Mouse (Mus musculus) forebrain, embryonic 11.5 days (tissue): ENCODE measurements around the gene Cyp2c23. TPM values are rescaled to one million over a fixed set of nuclear protein-coding genes. Genes with fewer than 3 reads are reported as not detected.

Experiments
- ATAC-seq: fragments of 200-750 bp; cut with Nextera tagmentation; replicated peaks from 2 replicates; pipeline ENCODE4 v1.8.0; 2017; ENCODE audit warnings: moderate TSS enrichment; ENCODE audit not compliant: low FRiP score
- DNase-seq: peaks from one replicate; pipeline ENCODE4 v3.0.0-alpha.2; 2017; ENCODE audit warnings: low spot score
- H3K27ac ChIP-seq: fragments of 300-500 bp; sonication (generic); 2 replicates; pipeline ENCODE4 v1.5.1; 2014; ENCODE audit warnings: low read depth, low read length
- H3K27me3 ChIP-seq: fragments of 300-500 bp; sonication (generic); 2 replicates; pipeline ENCODE4 v1.6.1; 2014; ENCODE audit warnings: mild to moderate bottlenecking, low read length, mixed read lengths; ENCODE audit not compliant: control insufficient read depth, insufficient read depth
- H3K36me3 ChIP-seq: fragments of 300-500 bp; sonication (generic); 2 replicates; pipeline ENCODE4 v1.6.1; 2014; ENCODE audit warnings: mild to moderate bottlenecking, low read length, moderate library complexity, mixed read lengths; ENCODE audit not compliant: control insufficient read depth, insufficient read depth
- H3K4me1 ChIP-seq: fragments of 300-500 bp; sonication (generic); replicated peaks from 2 replicates; pipeline ENCODE4 v1.6.1; 2014; ENCODE audit warnings: low read length, mixed read lengths; ENCODE audit not compliant: control insufficient read depth, insufficient read depth
- H3K4me2 ChIP-seq: fragments of 300-500 bp; sonication (generic); 2 replicates; pipeline ENCODE4 v1.6.1; 2014; ENCODE audit warnings: low read depth, mild to moderate bottlenecking, low read length, moderate library complexity, mixed read lengths; ENCODE audit not compliant: severe bottlenecking
- H3K4me3 ChIP-seq: fragments of 300-500 bp; sonication (generic); 2 replicates; pipeline ENCODE4 v1.5.1; 2014; ENCODE audit warnings: low read depth, low read length
- H3K9ac ChIP-seq: fragments of 300-500 bp; sonication (generic); 2 replicates; pipeline ENCODE4 v1.6.1; 2014; ENCODE audit warnings: low read length
- H3K9me3 ChIP-seq: fragments of 300-500 bp; sonication (generic); 2 replicates; pipeline ENCODE4 v1.6.1; 2016; ENCODE audit warnings: low read length, mixed read lengths; ENCODE audit not compliant: control insufficient read depth
- WGBS: fragments of 180-500 bp; shearing (Covaris S2); extraction: QIAGEN DNeasy Blood & Tissue Kit; methylation state at CpG from one replicate; pipeline ENCODE4 v1.1.7; 2014; 5-methylcytosine and 5-hydroxymethylcytosine counted together
- polyA plus RNA-seq: library from polyadenylated mRNA; unstranded; fragments of >200 nt; fragmentation: Nextera tagmentation; extraction: Ambion mirVana; gene quantifications from 2 replicates; pipeline ENCODE4 v1.2.1, GENCODE M21; 2014

Cyp2c23 gene
- polyA plus RNA-seq, 1 experiment from 2014 or later = not detected

DNA sequence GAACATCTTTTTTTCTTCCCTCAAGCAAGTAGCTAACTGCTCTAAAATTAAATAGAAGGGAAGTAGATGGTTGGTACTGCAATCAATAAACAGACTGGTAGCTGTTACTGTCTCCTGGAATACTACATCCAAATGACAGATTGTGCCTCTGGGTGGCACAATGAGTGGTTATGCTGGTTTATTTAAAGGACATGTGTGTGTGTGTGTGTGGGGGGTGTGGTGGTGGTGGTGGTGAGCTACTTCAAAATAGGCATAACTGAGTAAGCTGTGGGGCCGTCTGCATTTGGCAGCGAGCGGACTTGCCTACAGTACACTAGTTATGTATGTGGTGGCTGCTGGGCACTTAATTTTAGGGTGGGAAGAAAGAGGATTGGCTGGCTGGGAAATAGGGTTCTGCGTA lies 71.1 kb downstream of the Cyp2c23 start:
- ATAC-seq (no peak), DNase-seq (no peak)
- Histone ChIP-seq H3K4me1 (no peaks in the 10 kb centered on the region), H3K27me3 (no peaks in the 10 kb centered on the region), H3K27ac (no peak overlapping the region), H3K4me2 (no peak overlapping the region), H3K9me3 (no peaks in the 10 kb centered on the region; the same call in 1 of the 2 replicates), H3K36me3 (no peaks in the 10 kb centered on the region), H3K9ac (no peak overlapping the region), H3K4me3 (no peak overlapping the region)
- WGBS = 81% methylated on average over 4 of the region's 4 CpGs

DNA sequence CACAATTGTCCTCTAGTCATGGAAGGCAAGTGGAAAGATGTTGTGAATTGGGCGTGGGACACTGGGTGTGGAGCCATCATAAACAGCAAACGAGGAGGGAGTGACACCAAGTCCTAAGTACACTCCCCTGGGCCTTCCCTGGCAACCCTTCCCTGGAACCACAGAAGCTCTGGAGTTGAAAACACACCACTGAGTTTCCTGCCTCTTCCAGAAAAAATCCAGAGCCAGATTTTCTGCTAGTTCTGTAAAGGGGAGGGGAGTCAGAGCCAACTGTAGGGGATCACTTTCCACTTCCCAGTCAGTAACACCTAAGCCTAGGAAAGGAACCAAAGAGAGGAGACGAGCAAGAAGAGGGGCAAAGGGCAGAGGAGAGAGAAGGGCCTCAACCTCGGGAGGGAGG lies 71.6 kb downstream of the Cyp2c23 start:
- H3K27ac ChIP-seq = no peak overlapping the region
- DNase-seq = no peak
- no peaks in the 10 kb centered on the region; the same call in 1 of the 2 replicates for H3K9me3 ChIP-seq
- H3K36me3 ChIP-seq = no peaks in the 10 kb centered on the region
- no peaks in the 10 kb centered on the region for H3K27me3 ChIP-seq
- no peak overlapping the region for H3K4me3 ChIP-seq
- WGBS = 27% methylated on average over 4 of the region's 4 CpGs
- H3K9ac ChIP-seq = no peak overlapping the region
- no peak for ATAC-seq
- no peak overlapping the region for H3K4me2 ChIP-seq
- no peaks in the 10 kb centered on the region for H3K4me1 ChIP-seq

DNA sequence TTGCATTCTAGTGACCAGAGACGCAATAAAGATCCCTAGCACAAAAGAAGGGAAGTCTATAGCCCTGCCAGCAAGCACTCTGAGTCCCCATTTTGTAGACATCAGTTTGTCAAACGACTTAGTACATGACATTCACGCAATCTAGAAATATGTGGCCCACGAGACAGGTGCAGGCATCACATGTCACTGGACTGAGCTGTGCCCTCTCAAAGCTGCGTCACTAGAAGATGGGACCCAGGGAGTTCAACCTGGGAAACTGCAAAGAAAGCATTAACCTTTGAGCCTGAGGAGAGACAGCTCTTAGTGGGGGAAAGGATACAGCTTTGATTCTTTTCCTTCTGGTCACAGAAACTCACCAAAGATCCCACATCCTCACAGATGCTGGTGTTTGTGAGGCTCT lies 73.7 kb downstream of the Cyp2c23 start:
- no peaks in the 10 kb centered on the region for H3K4me1 ChIP-seq
- no peaks in the 10 kb centered on the region for H3K9me3 ChIP-seq
- DNase-seq (no peak), ATAC-seq (no peak)
- no peak overlapping the region for H3K9ac ChIP-seq
- no peak overlapping the region for H3K4me3 ChIP-seq
- no peaks in the 10 kb centered on the region for H3K27me3 ChIP-seq
- H3K4me2 ChIP-seq = no peak overlapping the region
- H3K27ac ChIP-seq = no peak overlapping the region
- 81% methylated on average over 5 of the region's 5 CpGs for WGBS
- H3K36me3 ChIP-seq = no peaks in the 10 kb centered on the region

Other genes starting within 250 kb of the Cyp2c23 start
- gene Abcc2, start 247.0 kb downstream of the Cyp2c23 start, polyA plus RNA-seq = not detected in 2 replicates
- gene Dnmbp, start 89.0 kb downstream of the Cyp2c23 start, polyA plus RNA-seq = 17.8 TPM in 2 replicates
- gene Cpn1, start 42.7 kb downstream of the Cyp2c23 start, polyA plus RNA-seq = 0.09 TPM in 1 of 2 replicates, not detected in the other
- gene Erlin1, start 40.6 kb upstream of the Cyp2c23 start, polyA plus RNA-seq = 18.6 and 19.6 TPM in 2 replicates
- gene Chuk, start 78.3 kb upstream of the Cyp2c23 start, polyA plus RNA-seq = 59.6 and 62.9 TPM in 2 replicates
- 44.2 and 47.9 TPM in 2 replicates for gene Cwf19l1, start 106.7 kb upstream of the Cyp2c23 start, polyA plus RNA-seq
- 101 and 108 TPM in 2 replicates for gene Bloc1s2, start 117.2 kb upstream of the Cyp2c23 start, polyA plus RNA-seq
- gene Pkd2l1, start 163.2 kb upstream of the Cyp2c23 start, polyA plus RNA-seq = 0.25 and 0.39 TPM in 2 replicates
- 0.49 TPM in 1 of 2 replicates, not detected in the other for gene Scd3, start 174.1 kb upstream of the Cyp2c23 start, polyA plus RNA-seq